Mouse (Mus musculus): ENCODE measurements around the gene Kcnq2.

Kcnq2 gene

DNA sequence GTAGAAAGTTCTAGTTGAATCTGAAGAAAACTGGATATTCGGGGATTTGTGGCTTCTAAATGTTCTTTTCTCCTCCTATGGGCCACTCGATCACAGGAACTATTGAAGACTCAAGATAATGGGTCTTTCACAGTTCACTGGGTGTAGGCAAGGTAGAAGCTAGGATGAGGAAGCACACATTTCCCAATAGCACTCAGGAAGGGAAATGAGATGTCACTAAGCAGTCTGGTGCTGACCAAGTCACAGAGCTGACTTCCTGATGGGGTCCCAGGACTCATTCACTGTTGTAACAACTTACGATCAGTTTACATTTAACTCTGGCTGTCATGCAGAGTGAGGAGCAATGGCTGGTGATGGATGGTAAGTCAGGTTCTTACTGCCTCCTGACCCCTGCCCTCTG, 45.0 kb downstream of the Kcnq2 start:
- no peak for DNase-seq

GRCm38 (mm10) chr2:181084997-181085396, 50.1 kb downstream of the Kcnq2 start:
- no peak for DNase-seq

DNA sequence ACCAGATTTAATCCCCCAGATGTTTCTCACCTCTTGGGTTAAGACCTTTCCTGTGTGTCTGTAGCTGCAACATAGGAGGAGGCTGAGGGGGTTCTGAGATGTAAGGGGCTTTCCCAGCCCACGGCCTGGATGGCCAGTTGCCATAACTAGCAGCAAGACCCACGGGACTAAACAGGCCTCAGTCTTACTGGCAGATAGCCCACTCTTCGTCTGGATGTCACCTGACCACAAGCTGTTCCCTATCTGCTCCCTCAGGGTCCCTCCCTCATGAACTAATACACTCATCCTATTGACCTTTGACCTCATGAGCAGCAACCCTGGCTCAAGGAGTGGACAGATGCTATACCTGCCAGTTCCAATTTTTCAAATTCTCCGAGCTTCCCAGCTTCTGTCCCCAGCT, 51.2 kb downstream of the Kcnq2 start:
- no peak for DNase-seq

DNA sequence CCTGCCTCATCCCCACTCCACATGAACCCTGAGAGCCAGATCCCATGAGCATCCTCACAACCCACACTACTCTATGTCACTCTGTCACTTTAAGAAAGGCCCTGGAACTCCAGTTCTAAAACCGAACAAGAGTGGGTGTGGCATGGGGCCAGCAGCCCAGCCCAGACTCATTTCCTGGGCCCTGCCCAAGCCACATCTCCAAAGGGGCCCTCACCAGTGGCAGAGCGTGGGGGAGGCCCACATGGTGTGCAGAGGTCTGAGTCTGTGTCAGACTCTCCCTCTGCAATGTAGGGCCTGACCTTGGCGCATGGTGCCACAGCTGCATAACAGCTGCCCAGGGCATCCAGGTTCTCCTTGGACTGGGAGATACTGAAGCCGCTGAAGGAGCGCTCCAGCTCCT, 54.2 kb downstream of the Kcnq2 start:
- peak; percentile 19 to 20 for DNase-seq

GRCm38 (mm10) chr2:181079518-181079917, 55.6 kb downstream of the Kcnq2 start:
- no peak for DNase-seq

GRCm38 (mm10) chr2:181078908-181079307, 56.2 kb downstream of the Kcnq2 start:
- no peak for DNase-seq

GRCm38 (mm10) chr2:181075501-181075900, 59.6 kb downstream of the Kcnq2 start:
- no peak for DNase-seq

DNA sequence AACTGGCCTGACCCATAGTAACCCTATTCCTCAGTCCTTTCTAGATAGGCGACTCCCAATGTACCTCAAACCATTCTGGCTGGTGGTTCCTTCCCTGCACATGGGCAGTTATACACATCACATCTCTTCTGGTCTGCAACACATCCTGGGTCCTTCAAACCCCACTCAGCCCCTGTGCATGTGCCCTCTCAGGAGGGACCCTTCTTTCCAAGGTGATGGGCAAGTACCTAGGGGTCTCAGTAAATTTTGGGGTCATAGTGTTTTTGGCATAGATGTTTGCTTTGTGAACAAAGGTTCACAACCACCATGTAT, 62.7 kb downstream of the Kcnq2 start:
- DNase-seq = no peak

DNA sequence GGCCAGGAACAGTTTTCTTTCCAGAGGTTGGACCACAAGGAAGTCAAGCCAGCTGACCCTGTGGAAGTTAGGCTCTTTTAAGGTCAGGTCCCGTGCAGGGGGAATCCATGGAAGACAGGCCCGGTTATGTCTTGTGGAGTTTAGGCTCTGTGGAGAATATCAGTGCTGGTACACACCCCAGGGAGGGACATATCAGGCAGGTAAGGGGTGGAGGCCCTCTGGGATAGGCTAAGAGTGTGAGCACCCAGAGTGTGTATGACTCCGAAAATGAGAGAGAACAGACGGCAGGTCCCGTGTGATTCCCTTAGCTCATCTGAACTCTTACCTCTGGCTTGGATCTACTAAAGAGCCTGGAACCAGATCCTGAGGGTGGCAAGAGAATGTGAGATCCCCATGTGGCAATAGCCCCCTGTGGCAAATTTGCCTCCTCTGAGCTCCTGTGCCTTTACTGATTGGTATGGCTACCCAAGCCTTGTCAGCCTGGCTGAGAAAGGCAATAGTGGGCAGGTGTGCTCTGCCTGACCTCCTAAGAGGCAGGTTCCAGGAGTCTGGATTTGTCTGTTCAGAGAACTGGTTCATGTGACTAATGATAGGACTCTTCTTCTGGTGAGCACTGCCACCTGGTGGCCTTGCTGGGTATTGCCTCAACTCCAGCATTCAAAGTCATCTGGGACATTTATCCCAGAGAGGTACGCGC, 63.2 kb downstream of the Kcnq2 start:
- DNase-seq = peak; percentile 86

DNA sequence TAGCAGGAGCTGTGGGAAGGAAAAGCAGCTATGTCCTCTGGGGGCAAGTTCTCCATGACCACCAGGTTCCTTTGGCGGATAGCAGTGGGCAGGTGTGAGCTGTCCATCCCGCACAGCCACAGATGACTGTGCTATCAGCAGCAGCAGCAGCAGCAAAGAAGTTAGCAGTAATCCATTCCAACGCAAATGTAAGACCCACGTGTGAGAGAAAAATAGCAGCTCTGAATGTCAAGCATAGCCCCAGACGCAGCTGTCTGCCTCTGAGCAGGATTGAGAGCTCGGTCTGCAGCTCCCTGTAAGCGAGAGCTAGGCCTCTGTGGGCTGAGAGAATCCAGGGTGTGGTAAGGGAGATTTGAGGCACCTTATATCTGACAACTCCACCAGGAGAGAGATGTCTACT, 65.0 kb downstream of the Kcnq2 start:
- no peak for DNase-seq

- no peak for DNase-seq
Measured at GRCm38 (mm10) chr2:181068499-181068898, 66.6 kb downstream of the Kcnq2 start.

- DNase-seq = no peak
Measured at GRCm38 (mm10) chr2:181065827-181066226, 69.3 kb downstream of the Kcnq2 start.

GRCm38 (mm10) chr2:181060127-181060526, 75.0 kb downstream of the Kcnq2 start:
- peak; percentile 89 for DNase-seq

- DNase-seq = no peak
Measured at GRCm38 (mm10) chr2:181058193-181058592, 76.9 kb downstream of the Kcnq2 start.

DNA sequence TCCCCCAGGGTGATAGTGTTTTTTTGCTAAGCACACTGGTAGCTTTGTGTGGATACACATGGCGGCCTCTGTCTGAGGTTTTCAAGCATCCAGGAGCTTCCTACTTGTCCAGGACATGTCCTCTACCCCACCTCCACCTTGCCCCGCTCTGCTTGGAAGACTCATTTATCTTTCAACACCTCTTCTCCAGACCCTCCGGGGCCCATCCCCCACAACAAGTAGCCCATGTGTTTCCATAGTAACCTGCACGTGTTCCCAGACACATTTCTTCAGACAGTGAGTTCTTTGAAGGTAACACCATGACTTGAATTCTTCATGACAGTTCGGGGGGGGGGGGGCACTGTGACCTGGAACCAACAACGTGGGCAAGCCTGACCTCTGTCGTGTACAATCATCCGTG, 77.8 kb downstream of the Kcnq2 start:
- DNase-seq = no peak

- no peak for DNase-seq
Measured at GRCm38 (mm10) chr2:181052171-181052570, 82.9 kb downstream of the Kcnq2 start.

- DNase-seq = no peak
Measured at GRCm38 (mm10) chr2:181048986-181049385, 86.1 kb downstream of the Kcnq2 start.

GRCm38 (mm10) chr2:181048252-181048945, 86.7 kb downstream of the Kcnq2 start:
- peak; percentile 17 to 27 for DNase-seq

- peak; percentile 38 to 50 for DNase-seq
Measured at GRCm38 (mm10) chr2:181044001-181044400, 91.1 kb downstream of the Kcnq2 start.

DNA sequence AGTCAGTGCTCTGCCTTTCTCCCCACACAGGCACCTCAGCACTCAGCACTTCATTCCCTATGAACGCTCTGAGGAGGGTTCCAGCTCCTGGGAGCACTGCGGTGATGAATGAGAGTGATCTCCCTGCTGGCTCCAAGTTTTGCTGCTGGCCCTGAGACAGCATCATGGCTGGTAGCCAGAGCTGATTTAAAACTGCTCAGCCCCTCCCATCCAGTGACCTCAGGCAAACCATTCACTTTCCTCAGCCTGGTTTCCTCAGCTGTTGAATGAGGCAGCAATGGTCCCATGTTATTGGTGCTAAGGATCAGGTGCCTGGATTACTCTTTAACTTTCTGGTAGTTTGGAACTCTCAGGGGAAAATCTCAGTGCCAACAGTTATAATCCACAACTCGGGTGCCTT, 91.7 kb downstream of the Kcnq2 start, which contains the start of gene Chrna4:
Chrna4 (minus strand) TSS at position 110 of the 400 bp plus-strand sequence.
- peak; percentile 42 to 53 for DNase-seq

DNA sequence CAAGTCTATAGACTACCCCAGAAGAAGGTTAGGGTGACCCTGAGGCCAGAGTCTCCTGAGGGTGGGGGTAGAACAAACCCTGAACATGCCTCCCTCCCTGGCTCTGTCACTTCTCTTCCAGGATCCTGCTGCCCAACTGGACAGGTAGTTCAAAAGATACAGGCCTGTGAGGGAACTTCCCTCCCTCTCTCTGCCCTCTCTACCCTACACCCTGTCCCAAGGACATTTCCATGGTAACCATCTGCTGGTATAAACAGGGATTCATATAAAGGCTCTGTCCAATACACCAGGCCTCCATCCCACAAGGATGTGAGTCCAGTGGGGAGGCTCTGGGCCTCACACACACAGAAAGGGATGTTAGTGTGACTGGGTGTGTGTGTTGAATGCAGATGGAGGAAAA, 92.7 kb downstream of the Kcnq2 start:
- no peak for DNase-seq

GRCm38 (mm10) chr2:181041941-181042340, 93.2 kb downstream of the Kcnq2 start:
- DNase-seq = peak; percentile 63 to 74

DNA sequence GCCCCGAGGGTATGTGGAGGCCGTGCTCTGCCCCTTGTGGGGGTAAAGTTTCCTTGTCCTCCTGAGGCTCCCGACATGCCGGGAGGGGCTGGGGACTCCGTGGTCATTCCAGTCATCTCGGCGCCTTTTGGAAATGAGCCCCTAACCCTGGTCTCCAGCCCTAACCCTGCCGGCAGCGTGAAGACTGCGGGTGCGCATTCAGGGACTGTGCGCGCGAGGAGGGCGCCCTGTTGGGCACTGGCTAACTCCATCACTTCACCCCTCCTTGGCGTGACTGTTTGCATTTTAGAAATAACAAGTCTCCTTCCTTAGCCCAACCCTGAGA, 95.8 kb downstream of the Kcnq2 start:
- no peak for DNase-seq

GRCm38 (mm10) chr2:181038644-181039355, 96.3 kb downstream of the Kcnq2 start:
- peak; percentile 48 to 64 for DNase-seq
